ENCODE assay signal across 9 mouse cellular contexts in genomic region chr1:132758656-132759370, GRCm38 (mm10). TPM values are rescaled to one million over a fixed set of nuclear protein-coding genes. Genes with fewer than 3 reads are reported as not detected.
DNase-seq lines count a peak whose midpoint lies in the region; ATAC-seq and TF ChIP-seq lines count a peak whose summit lies in the region.
"Had no signal": no experiment of that assay in that cellular context is flagged by ENCODE, and none has a peak within 500 bp of the region (broad histone marks: within the 10 kb centered on the region; RNA-seq: fewer than 3 reads in every experiment).

No protein-coding gene starts in this region.

- no peaks in the 10 kb centered on the region for H3K79me2 ChIP-seq in C2C12 (ENCODE audit: control insufficient read depth, insufficient read depth)

- no peak overlapping the region for H3K9ac ChIP-seq in embryonic facial prominence, embryonic 13.5 days
- H3K9ac ChIP-seq in heart, embryonic 11.5 days (ENCODE audit: low read depth, low read length), result 0 out of 2 replicates have a peak overlapping the region, but pooled peaks have one; percentile 54
- no peak overlapping the region for H3K9ac ChIP-seq in kidney, embryonic 15.5 days
- H3K9ac ChIP-seq in limb, embryonic 13.5 days, result peak overlapping the region; percentile 45
- peak overlapping the region; percentile 45; the same call in 1 of the 2 replicates for H3K9ac ChIP-seq in midbrain, embryonic 16.5 days (ENCODE audit: low read depth, low read length)
- H3K9ac ChIP-seq in stomach, postnatal 0 days (ENCODE audit: low read length), result no peak overlapping the region

- no peak overlapping the region for H3K4me3 ChIP-seq in C2C12 (ENCODE audit: insufficient read depth, poor library complexity, severe bottlenecking)
- no peak overlapping the region for H3K4me3 ChIP-seq in bone marrow, adult 2 months (replicated peaks; ENCODE audit: control insufficient read depth, low read depth, low read length)
- H3K4me3 ChIP-seq in embryonic facial prominence, embryonic 13.5 days, result peak overlapping the region; percentile 29
- peak overlapping the region; percentile 23; the same call in 1 of the 2 replicates for H3K4me3 ChIP-seq in heart, embryonic 11.5 days (ENCODE audit: low read depth, low read length)
- H3K4me3 ChIP-seq in kidney, embryonic 15.5 days (replicated peaks), result peak overlapping the region; percentile 25
- H3K4me3 ChIP-seq in limb, embryonic 13.5 days, result peak overlapping the region; percentile 24
- peak overlapping the region; percentile 6 for H3K4me3 ChIP-seq in midbrain, embryonic 16.5 days (ENCODE audit: low read depth, low read length)
- H3K4me3 ChIP-seq in stomach, postnatal 0 days (ENCODE audit: low read depth, low read length), result no peak overlapping the region
- H3K4me3 ChIP-seq: erythroblast, embryonic 14.5 days had no signal

- no peak overlapping the region for H3ac ChIP-seq in C2C12 (ENCODE audit: control insufficient read depth, insufficient read length, low read depth)

- ATAC-seq in embryonic facial prominence, embryonic 13.5 days (ENCODE audit: insufficient number of reproducible peaks, insufficient read depth, low FRiP score, low TSS enrichment, low read depth), result peak; percentile 59
- ATAC-seq in heart, embryonic 11.5 days (replicated peaks; ENCODE audit: insufficient number of reproducible peaks, low FRiP score, low TSS enrichment), result no peak
- peak; percentile 70; the same call in 1 of the 2 replicates for ATAC-seq in kidney, embryonic 15.5 days (replicated peaks; ENCODE audit: low FRiP score)
- ATAC-seq in limb, embryonic 13.5 days (ENCODE audit: low FRiP score, low read depth), result peak; percentile 77
- ATAC-seq in midbrain, embryonic 16.5 days, result peak; percentile 92
- peak; percentile 40; the same call in 1 of the 2 replicates for ATAC-seq in stomach, postnatal 0 days (ENCODE audit: low FRiP score, low TSS enrichment)

- no peaks in the 10 kb centered on the region for H3K9me3 ChIP-seq in embryonic facial prominence, embryonic 13.5 days
- no peaks in the 10 kb centered on the region for H3K9me3 ChIP-seq in heart, embryonic 11.5 days (replicated peaks; ENCODE audit: control insufficient read depth, low read length)
- no peaks in the 10 kb centered on the region for H3K9me3 ChIP-seq in kidney, embryonic 15.5 days (replicated peaks)
- no peaks in the 10 kb centered on the region for H3K9me3 ChIP-seq in limb, embryonic 13.5 days
- H3K9me3 ChIP-seq in midbrain, embryonic 16.5 days (replicated peaks; ENCODE audit: control insufficient read depth, low read length, poor library complexity, severe bottlenecking), result no peaks in the 10 kb centered on the region
- H3K9me3 ChIP-seq in stomach, postnatal 0 days (ENCODE audit: control insufficient read depth, low read length), result no peaks in the 10 kb centered on the region

- no peaks in the 10 kb centered on the region for H3K79me3 ChIP-seq in C2C12 (ENCODE audit: low read depth)

- TF ChIP-seq EP300 in stomach, postnatal 0 days (optimal IDR thresholded peaks at IDR 0.05), result no peak

- DNase-seq in stomach, postnatal 0 days (ENCODE audit: low spot score), result peak; percentile 61

- H3K27ac ChIP-seq in bone marrow, adult 2 months (ENCODE audit: control insufficient read depth, insufficient read depth, low read depth, low read length, poor library complexity), result no peak overlapping the region
- no peak overlapping the region for H3K27ac ChIP-seq in embryonic facial prominence, embryonic 13.5 days
- H3K27ac ChIP-seq in heart, embryonic 11.5 days (ENCODE audit: low read depth, low read length), result no peak overlapping the region
- H3K27ac ChIP-seq in kidney, embryonic 15.5 days, result no peak overlapping the region
- no peak overlapping the region for H3K27ac ChIP-seq in limb, embryonic 13.5 days
- H3K27ac ChIP-seq in midbrain, embryonic 16.5 days (ENCODE audit: low read length), result 0 out of 2 replicates have a peak overlapping the region, but pooled peaks have one; percentile 29
- H3K27ac ChIP-seq in stomach, postnatal 0 days (replicated peaks), result no peak overlapping the region

- H3K4me2 ChIP-seq in embryonic facial prominence, embryonic 13.5 days, result peak overlapping the region; percentile 62
- peak overlapping the region; percentile 67 for H3K4me2 ChIP-seq in heart, embryonic 11.5 days
- H3K4me2 ChIP-seq in kidney, embryonic 15.5 days, result peak overlapping the region; percentile 52
- H3K4me2 ChIP-seq in limb, embryonic 13.5 days (replicated peaks), result peak overlapping the region; percentile 60
- peak overlapping the region; percentile 53 for H3K4me2 ChIP-seq in midbrain, embryonic 16.5 days (ENCODE audit: low read length)
- peak overlapping the region; percentile 43 for H3K4me2 ChIP-seq in stomach, postnatal 0 days (replicated peaks; ENCODE audit: low read depth)

- peak; percentile 70 for TF ChIP-seq CTCF in C2C12 (IDR thresholded peaks at IDR 0.05; ENCODE audit: control insufficient read depth, insufficient read depth, insufficient read length)
- TF ChIP-seq CTCF in bone marrow, adult 2 months (IDR thresholded peaks at IDR 0.05; ENCODE audit: control insufficient read depth, insufficient read depth, low read length), result peak; percentile 69
- TF ChIP-seq CTCF in stomach, postnatal 0 days (IDR thresholded peaks at IDR 0.05; ENCODE audit: low read depth), result peak; percentile 81

- 9% methylated on average over 24 of the region's 24 CpGs for WGBS in bone marrow, adult 2 months
- 7% methylated on average over 24 of the region's 24 CpGs for WGBS in embryonic facial prominence, embryonic 13.5 days
- WGBS in heart, embryonic 11.5 days (ENCODE audit: insufficient replicate concordance), result 8% methylated on average over 24 of the region's 24 CpGs
- 8% methylated on average over 24 of the region's 24 CpGs for WGBS in kidney, embryonic 15.5 days
- 6% methylated on average over 24 of the region's 24 CpGs for WGBS in limb, embryonic 13.5 days
- 6% methylated on average over 24 of the region's 24 CpGs for WGBS in midbrain, embryonic 16.5 days
- 8% methylated on average over 24 of the region's 24 CpGs for WGBS in stomach, postnatal 0 days

- no peaks in the 10 kb centered on the region for H3K4me1 ChIP-seq in bone marrow, adult 2 months (ENCODE audit: control insufficient read depth, insufficient read depth, low read length)
- H3K4me1 ChIP-seq in embryonic facial prominence, embryonic 13.5 days, result peaks cover 8% of the 10 kb centered on the region; the same call in 1 of the 2 replicates
- peaks cover 4% of the 10 kb centered on the region; the same call in 1 of the 2 replicates for H3K4me1 ChIP-seq in heart, embryonic 11.5 days (ENCODE audit: control insufficient read depth, insufficient read depth, low read length)
- H3K4me1 ChIP-seq in kidney, embryonic 15.5 days, result 0 out of 2 replicates have a peak, but pooled peaks cover 7% of the 10 kb centered on the region
- peaks cover 9% of the 10 kb centered on the region for H3K4me1 ChIP-seq in limb, embryonic 13.5 days
- no peaks in the 10 kb centered on the region; the same call in 1 of the 2 replicates for H3K4me1 ChIP-seq in midbrain, embryonic 16.5 days (ENCODE audit: control insufficient read depth, insufficient read depth, low read length)
- no peaks in the 10 kb centered on the region for H3K4me1 ChIP-seq in stomach, postnatal 0 days (replicated peaks; ENCODE audit: control insufficient read depth, insufficient read depth)

- no peaks in the 10 kb centered on the region for H3K36me3 ChIP-seq in C2C12 (ENCODE audit: control insufficient read depth, insufficient read depth)
- H3K36me3 ChIP-seq in embryonic facial prominence, embryonic 13.5 days, result no peaks in the 10 kb centered on the region
- H3K36me3 ChIP-seq in heart, embryonic 11.5 days (ENCODE audit: control insufficient read depth, insufficient read depth, low read length), result no peaks in the 10 kb centered on the region
- H3K36me3 ChIP-seq in kidney, embryonic 15.5 days, result no peaks in the 10 kb centered on the region
- H3K36me3 ChIP-seq in limb, embryonic 13.5 days, result no peaks in the 10 kb centered on the region
- no peaks in the 10 kb centered on the region for H3K36me3 ChIP-seq in midbrain, embryonic 16.5 days (ENCODE audit: control insufficient read depth, insufficient read depth, low read length)
- no peaks in the 10 kb centered on the region for H3K36me3 ChIP-seq in stomach, postnatal 0 days (ENCODE audit: control insufficient read depth, insufficient read depth, low read length)

- TF ChIP-seq POLR2A in bone marrow, adult 2 months (IDR thresholded peaks at IDR 0.05; ENCODE audit: borderline replicate concordance, control insufficient read depth, low read depth, low read length), result no peak

- peaks cover 7% of the 10 kb centered on the region for H3K27me3 ChIP-seq in C2C12 (ENCODE audit: control insufficient read depth, insufficient read depth, insufficient read length)
- H3K27me3 ChIP-seq in embryonic facial prominence, embryonic 13.5 days, result 0 out of 2 replicates have a peak, but pooled peaks cover 4% of the 10 kb centered on the region
- no peaks in the 10 kb centered on the region for H3K27me3 ChIP-seq in heart, embryonic 11.5 days (ENCODE audit: control insufficient read depth, insufficient read depth, low read length)
- peaks cover 13% of the 10 kb centered on the region; the same call in 1 of the 2 replicates for H3K27me3 ChIP-seq in kidney, embryonic 15.5 days
- peaks cover 30% of the 10 kb centered on the region for H3K27me3 ChIP-seq in limb, embryonic 13.5 days
- no peaks in the 10 kb centered on the region for H3K27me3 ChIP-seq in midbrain, embryonic 16.5 days (ENCODE audit: control insufficient read depth, insufficient read depth, low read depth, low read length)
- H3K27me3 ChIP-seq in stomach, postnatal 0 days (ENCODE audit: control insufficient read depth, insufficient read depth, low read length), result no peaks in the 10 kb centered on the region

TF ChIP-seq in C2C12, 6 proteins besides CTCF, POLR2A, EP300 and RAD21 (continues in another document):
- TF ChIP-seq CEBPB (IDR thresholded peaks at IDR 0.05; ENCODE audit: low read depth) (no peak), MYOD1 (IDR thresholded peaks at IDR 0.05; ENCODE audit: control insufficient read depth, insufficient read length, low read depth) (no peak), USF1 (IDR thresholded peaks at IDR 0.05; ENCODE audit: low read depth) (no peak), FOSL1 (IDR thresholded peaks at IDR 0.05; ENCODE audit: insufficient read depth, low read length, poor library complexity, severe bottlenecking) (no peak), MYOG (IDR thresholded peaks at IDR 0.05; ENCODE audit: control insufficient read depth, extremely low read depth, insufficient read length) (no peak)

RNA-seq across cellular contexts. Expression of gene Nfasc, which starts 17.2 kb away (rescaled TPM):
- polyA plus RNA-seq in C2C12 (2012; fragmentation: generic; extraction: Trizol), result not detected
- polyA plus RNA-seq in bone marrow, adult 2 months (2011; ENCODE audit: insufficient read depth, insufficient read length, low replicate concordance, missing spikeins), result 0.25 and 0.75 TPM in 2 replicates
- polyA plus RNA-seq in embryonic facial prominence, embryonic 13.5 days (2015; fragmentation: Nextera tagmentation; extraction: Ambion mirVana), result 1.7 and 2.9 TPM in 2 replicates
- polyA plus RNA-seq in heart, embryonic 11.5 days (2014; fragmentation: Nextera tagmentation; extraction: Ambion mirVana), result 0.15 and 0.24 TPM in 2 replicates
- 0.55 and 1.4 TPM in 2 replicates for polyA plus RNA-seq in kidney, embryonic 15.5 days (2015; fragmentation: Nextera tagmentation; extraction: Ambion mirVana)
- 1.0 and 1.3 TPM in 2 replicates for polyA plus RNA-seq in limb, embryonic 13.5 days (2015; fragmentation: Nextera tagmentation; extraction: Ambion mirVana)
- 42.7 and 45.4 TPM in 2 replicates for polyA plus RNA-seq in midbrain, embryonic 16.5 days (2015; fragmentation: Nextera tagmentation; extraction: Ambion mirVana)
- polyA plus RNA-seq in stomach, postnatal 0 days (2015; fragmentation: Nextera tagmentation; extraction: Ambion mirVana), result 0.74 and 0.79 TPM in 2 replicates
- polyA plus RNA-seq: erythroblast, embryonic 14.5 days had no signal

Comparison
In these comparisons a context has a peak if more than half of its experiments do, and no peak if none do; other contexts are left out.
1. H3K4me3 ChIP-seq: peak in embryonic facial prominence, embryonic 13.5 days (single experiment), heart, embryonic 11.5 days (single experiment), kidney, embryonic 15.5 days (single experiment), limb, embryonic 13.5 days (single experiment) and midbrain, embryonic 16.5 days (single experiment); none in C2C12 (single experiment), bone marrow, adult 2 months (single experiment) and stomach, postnatal 0 days (single experiment).
2. H3K9ac ChIP-seq: peak in heart, embryonic 11.5 days (single experiment), limb, embryonic 13.5 days (single experiment) and midbrain, embryonic 16.5 days (single experiment); none in embryonic facial prominence, embryonic 13.5 days (single experiment), kidney, embryonic 15.5 days (single experiment) and stomach, postnatal 0 days (single experiment).
3. RNA of gene Nfasc, which starts 17.2 kb away (polyA plus RNA-seq): 42.7 to 45.4 TPM in midbrain, embryonic 16.5 days; 1.7 to 2.9 TPM in embryonic facial prominence, embryonic 13.5 days, 0.55 to 1.4 TPM in kidney, embryonic 15.5 days, 1.0 to 1.3 TPM in limb, embryonic 13.5 days, 0.25 to 0.75 TPM in bone marrow, adult 2 months, 0.74 to 0.79 TPM in stomach, postnatal 0 days, 0.15 to 0.24 TPM in heart, embryonic 11.5 days and not detected in C2C12 (single experiment); every median in the first group is over 10 times any median in the second.
4. Peak in every context shown above with its lines, with median percentiles within 50 percentile points of each other: CTCF ChIP-seq and H3K4me2 ChIP-seq.